8 mouse cellular contexts compared by ENCODE assay signal in the genomic region with DNA sequence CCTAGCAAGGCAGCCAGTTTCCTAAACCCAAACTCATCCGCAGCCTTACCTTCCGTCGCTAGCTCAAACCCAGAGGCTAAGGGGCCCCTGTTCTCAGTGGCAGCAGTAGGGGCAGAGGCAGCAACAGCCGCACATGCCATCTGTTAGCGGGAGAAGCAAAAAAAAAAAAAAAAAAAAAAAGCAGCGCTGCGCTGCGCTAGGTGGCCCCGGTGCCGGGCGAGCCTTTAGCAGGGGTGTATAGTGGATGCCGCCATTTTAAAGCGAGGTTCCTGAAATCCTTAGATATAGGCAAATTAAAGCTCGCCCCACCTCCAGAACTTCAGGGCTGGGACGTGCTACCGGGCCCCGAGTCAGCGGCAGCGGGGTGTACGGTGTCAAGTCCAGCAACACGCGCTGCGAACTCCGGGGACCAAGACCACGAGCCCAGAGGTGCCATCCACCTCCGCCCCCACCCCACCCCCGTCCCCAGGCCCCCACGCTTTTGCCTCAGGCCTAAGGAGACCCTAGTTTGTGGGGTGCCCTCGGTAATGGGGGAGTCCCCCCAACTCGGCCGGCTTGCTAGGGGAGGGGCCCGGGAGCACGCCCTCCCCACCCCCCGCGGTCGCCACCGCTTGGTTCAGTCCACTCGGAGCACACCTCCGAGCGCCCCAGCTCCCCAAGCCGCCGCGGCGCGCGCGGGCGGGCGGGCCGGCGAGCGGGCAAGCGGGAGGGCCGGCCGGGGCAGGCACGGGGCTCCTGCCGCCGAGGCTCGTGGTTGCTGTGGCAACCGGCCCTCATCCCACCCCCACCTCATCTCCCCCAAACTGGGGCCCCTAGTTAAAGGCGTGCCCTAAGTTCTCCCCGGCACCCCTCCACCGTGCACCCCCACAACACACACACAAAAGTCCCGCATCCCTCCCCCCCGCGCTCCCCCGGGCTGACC. TPM values are rescaled to one million over a fixed set of nuclear protein-coding genes. Genes with fewer than 3 reads are reported as not detected.
DNase-seq lines count a peak whose midpoint lies in the region; ATAC-seq and TF ChIP-seq lines count a peak whose summit lies in the region.

No protein-coding gene starts in this region.

- H3K27me3 ChIP-seq in forebrain, embryonic 14.5 days (replicated peaks; ENCODE audit: control insufficient read depth, insufficient read depth, low read length): no peaks in the 10 kb centered on the region
- no peaks in the 10 kb centered on the region for H3K27me3 ChIP-seq in hindbrain, postnatal 0 days (ENCODE audit: insufficient read depth, low read length)
- H3K27me3 ChIP-seq in liver, embryonic 15.5 days: peaks cover 23% of the 10 kb centered on the region

- no peak for TF ChIP-seq CTCF in hindbrain, postnatal 0 days (IDR thresholded peaks at IDR 0.05; ENCODE audit: low read depth)

- 29% methylated on average over 51 of the region's 67 CpGs for WGBS in forebrain, embryonic 14.5 days
- 31% methylated on average over 64 of the region's 67 CpGs for WGBS in hindbrain, postnatal 0 days
- WGBS in liver, embryonic 15.5 days (ENCODE audit: insufficient replicate concordance): 22% methylated on average over 58 of the region's 67 CpGs

- no peak overlapping the region for H3K27ac ChIP-seq in forebrain, embryonic 14.5 days (ENCODE audit: low read depth, low read length)
- no peak overlapping the region for H3K27ac ChIP-seq in hindbrain, postnatal 0 days
- H3K27ac ChIP-seq in liver, embryonic 15.5 days (replicated peaks): peak overlapping the region; percentile 78

- peak; percentile 1 for DNase-seq in NIH3T3 (ENCODE audit: low read depth)
- DNase-seq in c-Kit-positive CD71-positive TER-119-negative erythroid progenitor cells, embryonic 14.5 days (ENCODE audit: low read depth): peak; percentile 54
- peak; percentile 49 for DNase-seq in forebrain, embryonic 14.5 days (ENCODE audit: low spot score)
- peak; percentile 26 for DNase-seq in hindbrain, postnatal 0 days (ENCODE audit: low spot score)
- peak; percentile 49 for DNase-seq in neural tube, embryonic 10.5 days (ENCODE audit: extremely low spot score, low spot score)
- peak; percentile 67 for DNase-seq in thymus, postnatal 0 days (ENCODE audit: low spot score)
- no peak for DNase-seq in right cerebral cortex, adult 18-20 months

- ATAC-seq in forebrain, embryonic 14.5 days: peak; percentile 81
- peak; percentile 72 for ATAC-seq in hindbrain, postnatal 0 days
- peak; percentile 94 for ATAC-seq in liver, embryonic 15.5 days (ENCODE audit: insufficient read depth)

- peak overlapping the region; percentile 72 for H3K4me2 ChIP-seq in forebrain, embryonic 14.5 days (ENCODE audit: low read length)
- peak overlapping the region; percentile 81 for H3K4me2 ChIP-seq in hindbrain, postnatal 0 days (ENCODE audit: low read depth, low read length)
- H3K4me2 ChIP-seq in liver, embryonic 15.5 days: peak overlapping the region; percentile 83

- H3K4me3 ChIP-seq in forebrain, embryonic 14.5 days (ENCODE audit: low read depth, low read length): peak overlapping the region; percentile 44
- H3K4me3 ChIP-seq in hindbrain, postnatal 0 days (ENCODE audit: low read length): peak overlapping the region; percentile 48
- H3K4me3 ChIP-seq in liver, embryonic 15.5 days (replicated peaks): peak overlapping the region; percentile 69

- no peaks in the 10 kb centered on the region for H3K9me3 ChIP-seq in forebrain, embryonic 14.5 days (replicated peaks; ENCODE audit: control insufficient read depth, low read length)
- H3K9me3 ChIP-seq in hindbrain, postnatal 0 days (ENCODE audit: low read length): no peaks in the 10 kb centered on the region
- H3K9me3 ChIP-seq in liver, embryonic 15.5 days (replicated peaks): no peaks in the 10 kb centered on the region

- no peaks in the 10 kb centered on the region for H3K36me3 ChIP-seq in forebrain, embryonic 14.5 days (ENCODE audit: control insufficient read depth, insufficient read depth, low read length)
- H3K36me3 ChIP-seq in hindbrain, postnatal 0 days (ENCODE audit: insufficient read depth, low read length): no peaks in the 10 kb centered on the region
- no peaks in the 10 kb centered on the region for H3K36me3 ChIP-seq in liver, embryonic 15.5 days (replicated peaks)

- peak overlapping the region; percentile 54 for H3K9ac ChIP-seq in forebrain, embryonic 14.5 days (ENCODE audit: low read length)
- H3K9ac ChIP-seq in hindbrain, postnatal 0 days (replicated peaks; ENCODE audit: low read length): 0 out of 2 replicates have a peak overlapping the region, but pooled peaks have one; percentile 13
- H3K9ac ChIP-seq in liver, embryonic 15.5 days: peak overlapping the region; percentile 58

- H3K4me1 ChIP-seq in forebrain, embryonic 14.5 days (ENCODE audit: control insufficient read depth, insufficient read depth, low read length): no peaks in the 10 kb centered on the region
- no peaks in the 10 kb centered on the region for H3K4me1 ChIP-seq in hindbrain, postnatal 0 days (ENCODE audit: insufficient read depth, low read length)
- H3K4me1 ChIP-seq in liver, embryonic 15.5 days (replicated peaks): 0 out of 2 replicates have a peak, but pooled peaks cover 8% of the 10 kb centered on the region

RNA-seq across cellular contexts. Expression of a gene that starts 1.4 kb away (rescaled TPM):
- 2.5 and 3.9 TPM in 2 replicates for polyA plus RNA-seq in forebrain, embryonic 14.5 days (2014; fragmentation: Nextera tagmentation; extraction: Ambion mirVana)
- total RNA-seq in hindbrain, postnatal 0 days (2014; rRNA removed): 0.83 and 1.4 TPM in 2 replicates
- polyA plus RNA-seq in hindbrain, postnatal 0 days (2015; fragmentation: Nextera tagmentation; extraction: Ambion mirVana): 0.81 and 1.1 TPM in 2 replicates
- 5.4 and 5.7 TPM in 2 replicates for polyA plus RNA-seq in liver, embryonic 15.5 days (2015; fragmentation: Nextera tagmentation; extraction: Ambion mirVana)
- 27.2 and 27.8 TPM in 2 replicates for polyA plus RNA-seq in thymus, postnatal 0 days (2015; fragmentation: Nextera tagmentation; extraction: Ambion mirVana)
